Mouse (Mus musculus) left cerebral cortex, postnatal 14 days (tissue): Measurements from ENCODE around the gene Gm7356. TPM values are rescaled to one million over a fixed set of nuclear protein-coding genes. Genes with fewer than 3 reads are reported as not detected.
"Not testable (repeated sequence)": the region's sequence is repeated elsewhere in the genome, so short reads cannot be mapped to it uniquely, and the experiment has no call there.

ENCODE experiments used
- DNase-seq, 2 experiments: peaks; one replicate each; pipeline ENCODE4 v3.0.0; 2021 to 2022; ENCODE audit warnings: low spot score in 2 of 2, mixed read lengths in 1 of 2
- intact Hi-C: fragments of 180-260 bp; cut with DNase I; formaldehyde crosslinking; loops from one replicate; pipeline ENCODE4 v1.15.1; 2025
- long read RNA-seq, 2 experiments: library from polyadenylated mRNA; stranded (forward); transcript quantifications; one replicate each; pipeline ENCODE4 v2.0.0; 2021
- total RNA-seq, 2 experiments: library from RNA; stranded (reverse); gene quantifications; 2 replicates each; pipeline ENCODE4 v1.2.3; 2021

Gene Gm7356
- total RNA-seq = not detected
- long read RNA-seq, experiment 1 = 0 reads
- long read RNA-seq, experiment 2 = 0 reads

GRCm38 (mm10) chr17:14003604-14004003, at the start of gene Gm7356:
Gm7356 (minus strand) TSS chr17:14003704.
- intact Hi-C loops, DNase-seq: not testable (repeated sequence)

DNA sequence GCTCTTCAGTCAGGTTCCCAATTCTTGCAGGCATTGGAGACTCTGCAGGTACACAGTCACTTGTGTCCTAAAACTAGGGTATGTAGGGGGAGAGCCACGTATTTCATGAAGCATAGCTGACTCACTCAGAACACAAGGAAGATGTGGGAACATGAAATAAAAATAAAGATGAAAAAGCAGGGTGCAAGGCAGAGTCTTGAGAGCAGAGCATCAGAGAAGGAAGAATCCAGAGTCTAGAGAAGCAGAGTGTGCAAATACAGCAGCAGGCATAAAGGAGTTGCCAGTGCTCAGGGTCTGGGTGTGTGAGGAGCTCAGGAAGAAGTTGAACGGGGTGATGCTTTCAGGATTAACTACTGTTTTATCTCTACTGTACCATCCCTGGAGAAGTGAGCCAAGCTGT, 38.4 kb upstream of the Gm7356 start:
- DNase-seq, intact Hi-C loops: not testable (repeated sequence)

GRCm38 (mm10) chr17:14037012-14037411, 33.5 kb upstream of the Gm7356 start:
- intact Hi-C loops, DNase-seq: not testable (repeated sequence)

DNA sequence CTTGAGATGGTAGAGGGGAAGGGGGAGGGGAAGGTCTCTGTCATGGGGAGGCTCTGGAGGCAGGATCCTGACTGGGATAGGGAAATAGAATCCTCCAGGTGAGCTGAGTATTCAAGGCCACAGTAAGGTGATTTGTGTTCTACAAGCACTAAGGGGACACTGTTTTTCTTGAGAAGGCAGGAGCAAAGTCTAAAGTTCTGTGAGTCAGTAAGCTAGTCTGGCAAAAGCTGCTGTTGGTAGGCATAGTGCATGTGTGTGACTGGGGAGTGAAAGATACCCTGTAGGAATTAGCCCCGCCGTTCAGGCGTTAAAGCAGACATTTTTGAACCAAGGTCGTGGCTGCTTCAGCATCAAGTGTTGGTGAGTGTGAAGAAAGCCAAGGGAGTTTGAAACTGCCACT, 32.6 kb upstream of the Gm7356 start:
- DNase-seq, intact Hi-C loops: not testable (repeated sequence)

GRCm38 (mm10) chr17:13993425-13993824, 10.1 kb downstream of the Gm7356 start:
- DNase-seq, intact Hi-C loops: not testable (repeated sequence)

- DNase-seq = no peak
- intact Hi-C loops = no loop called here
Observed at GRCm38 (mm10) chr17:13987690-13988089, 15.8 kb downstream of the Gm7356 start.

- intact Hi-C loops, DNase-seq: not testable (repeated sequence)
Observed at GRCm38 (mm10) chr17:13970796-13971195, 32.7 kb downstream of the Gm7356 start.

DNA sequence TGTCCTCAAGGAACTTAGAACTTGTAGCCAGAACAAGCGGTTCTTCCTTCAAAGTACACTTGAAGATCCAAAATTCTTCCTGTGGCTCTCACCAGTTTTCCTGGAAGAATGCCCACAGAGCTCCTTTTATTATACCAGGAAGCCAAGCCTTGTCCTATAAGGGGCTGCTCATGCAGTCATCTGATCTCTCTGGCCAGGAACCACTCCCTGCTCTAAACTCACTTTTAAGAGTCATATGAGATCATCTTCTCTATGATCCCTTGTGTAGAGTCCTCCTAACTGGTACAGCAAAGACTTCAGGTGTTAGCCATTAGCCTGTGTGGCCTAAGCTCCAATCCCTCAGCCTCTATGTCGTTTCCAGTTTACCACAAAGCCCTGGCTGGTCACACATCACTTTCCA, 33.6 kb downstream of the Gm7356 start:
- intact Hi-C loops, DNase-seq: not testable (repeated sequence)

GRCm38 (mm10) chr17:13965048-13965447, 38.5 kb downstream of the Gm7356 start:
- DNase-seq, intact Hi-C loops: not testable (repeated sequence)

DNA sequence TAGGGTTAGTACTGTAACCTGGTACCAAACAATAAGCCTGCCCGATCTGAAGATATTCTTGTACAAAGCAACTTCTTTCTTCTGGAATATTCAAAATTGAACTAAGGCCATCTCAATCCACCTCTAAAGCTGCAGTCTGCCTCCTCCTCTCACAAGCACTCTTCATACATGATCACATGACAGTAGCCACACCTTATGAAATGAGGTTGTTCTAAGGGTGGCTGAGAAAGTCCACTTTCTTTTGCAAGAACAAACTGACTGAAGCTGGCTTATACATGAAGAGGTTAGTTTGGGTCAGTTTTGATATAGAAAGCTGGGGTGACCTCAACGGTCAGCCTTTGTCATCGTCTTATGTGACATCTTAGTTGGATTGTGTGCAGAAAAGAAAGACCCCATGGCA, 41.3 kb downstream of the Gm7356 start:
- intact Hi-C loops, DNase-seq: not testable (repeated sequence)

DNA sequence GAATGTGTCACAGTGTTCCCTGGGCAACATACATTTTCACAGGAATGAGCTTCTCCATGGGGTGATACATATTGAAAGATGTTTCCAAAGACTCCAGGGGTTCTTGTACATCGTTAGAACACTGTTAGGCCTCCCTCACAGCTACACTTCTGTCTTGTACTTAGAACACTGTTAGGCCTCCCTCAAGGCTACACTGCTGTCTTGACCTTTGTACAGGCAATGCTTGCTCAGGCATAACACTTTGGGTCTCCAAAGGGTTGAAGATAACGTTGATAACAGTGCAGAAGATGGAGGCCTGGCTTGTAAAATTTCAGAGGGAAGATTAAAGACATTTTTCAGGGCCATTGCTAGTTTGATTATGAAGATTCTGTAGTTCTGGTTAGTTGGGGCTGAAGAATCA, 45.4 kb downstream of the Gm7356 start:
- DNase-seq, intact Hi-C loops: not testable (repeated sequence)

DNA sequence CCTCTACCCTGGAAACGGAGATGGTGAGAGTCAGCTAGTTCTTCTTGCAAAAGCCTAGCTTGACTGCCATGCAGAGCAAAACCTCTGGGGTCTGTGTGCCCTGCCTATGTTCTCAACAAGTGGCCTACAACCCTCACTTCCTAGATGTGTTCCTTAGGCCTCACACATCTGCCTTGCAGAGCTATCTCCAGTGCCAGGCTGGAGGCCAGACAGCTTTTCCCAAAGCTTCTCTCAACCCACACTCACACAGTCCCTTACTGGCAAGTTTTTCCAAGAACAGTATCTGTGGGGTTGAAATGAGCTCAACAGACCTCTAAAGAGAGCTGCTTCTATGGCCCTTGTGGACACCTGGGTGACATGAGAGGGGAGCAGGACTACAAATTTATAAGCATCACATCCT, 51.9 kb downstream of the Gm7356 start:
- intact Hi-C loops = not testable (repeated sequence)

More for the DNA sequence above, 51.9 kb downstream of the Gm7356 start:
- not testable (repeated sequence) for DNase-seq

Other genes starting within 250 kb of the Gm7356 start
- gene Afdn, start 243.2 kb downstream of the Gm7356 start, total RNA-seq = 100 to 1,000 TPM; 120 to 122 TPM
- gene Tcte2, start 241.9 kb downstream of the Gm7356 start, total RNA-seq = 10 to 100 TPM; 12.9 to 15.9 TPM
- gene Gm7168, start 55.3 kb downstream of the Gm7356 start, total RNA-seq = not detected
- not detected for gene Gm7358, start 55.8 kb upstream of the Gm7356 start, total RNA-seq
- gene Dact2, start 200.6 kb upstream of the Gm7356 start, total RNA-seq = 10 to 100 TPM; 73.7 to 87.9 TPM